25 mouse cellular contexts compared by ENCODE assay signal in genomic region chr7:31073546-31073945, GRCm38 (mm10). TPM values are rescaled to one million over a fixed set of nuclear protein-coding genes. Genes with fewer than 3 reads are reported as not detected.
"Had no signal": no experiment of that assay in that cellular context is flagged by ENCODE, and none has a peak within 500 bp of the region (broad histone marks: within the 10 kb centered on the region; RNA-seq: fewer than 3 reads in every experiment).

No protein-coding gene starts in this region.

- H3K4me2 ChIP-seq: limb, embryonic 12.5 days; limb, embryonic 15.5 days; liver, embryonic 11.5 days; lung, embryonic 14.5 days; midbrain, embryonic 11.5 days; neural tube, embryonic 12.5 days; neural tube, embryonic 15.5 days had no signal

- DNase-seq: kidney, adult 11 months; kidney, adult 8-10 months; kidney, postnatal 25 days; liver, postnatal 0 days; lung, embryonic 14.5 days; lung, postnatal 10 days; lung, postnatal 36 days; midbrain, embryonic 14.5 days; retina, postnatal 1 day; right cerebral cortex, postnatal 25 days; spleen, adult 18-20 months; thymus, adult 18-20 months; thymus, postnatal 36 days had no signal

- H3K27me3 ChIP-seq: limb, embryonic 12.5 days; limb, embryonic 15.5 days; neural tube, embryonic 12.5 days; neural tube, embryonic 15.5 days had no signal

- H3K4me1 ChIP-seq: neural tube, embryonic 15.5 days had no signal

- ATAC-seq: liver, postnatal 0 days had no signal

- H3K27ac ChIP-seq: kidney, postnatal 0 days; limb, embryonic 12.5 days; limb, embryonic 15.5 days; liver, embryonic 14.5 days; neural tube, embryonic 12.5 days; neural tube, embryonic 15.5 days had no signal

- H3K4me3 ChIP-seq: limb, embryonic 12.5 days; limb, embryonic 15.5 days; neural tube, embryonic 12.5 days; neural tube, embryonic 15.5 days had no signal

- H3K36me3 ChIP-seq: limb, embryonic 12.5 days; limb, embryonic 15.5 days; neural tube, embryonic 12.5 days; neural tube, embryonic 15.5 days had no signal

- H3K9ac ChIP-seq: limb, embryonic 12.5 days; limb, embryonic 15.5 days; liver, embryonic 14.5 days; liver, postnatal 0 days; lung, embryonic 14.5 days; neural tube, embryonic 12.5 days; neural tube, embryonic 15.5 days had no signal

- H3K9me3 ChIP-seq: limb, embryonic 12.5 days; limb, embryonic 15.5 days; neural tube, embryonic 12.5 days; neural tube, embryonic 15.5 days had no signal

RNA-seq across cellular contexts. Expression of gene Fxyd3, which starts 3.0 kb away (rescaled TPM):
- total RNA-seq: left cerebral cortex, postnatal 14 days; left cerebral cortex, postnatal 4 days; megakaryocyte progenitor cell, adult 5-6 weeks; megakaryocyte-erythroid progenitor cell, adult 5-6 weeks had no signal
- polyA plus RNA-seq: midbrain, embryonic 14.5 days had no signal

RNA-seq across cellular contexts. Expression of gene Lgi4, which starts 14.4 kb away (rescaled TPM):
- total RNA-seq: megakaryocyte-erythroid progenitor cell, adult 5-6 weeks had no signal
- polyA plus RNA-seq: liver, postnatal 0 days had no signal

RNA-seq across cellular contexts. Expression of gene Fxyd1, which starts 16.5 kb away (rescaled TPM):
- total RNA-seq: megakaryocyte progenitor cell, adult 5-6 weeks; megakaryocyte-erythroid progenitor cell, adult 5-6 weeks had no signal

RNA-seq across cellular contexts. Expression of gene Fxyd7, which starts 22.3 kb away (rescaled TPM):
- total RNA-seq: megakaryocyte progenitor cell, adult 5-6 weeks; megakaryocyte-erythroid progenitor cell, adult 5-6 weeks had no signal
